Mouse (Mus musculus) retina, embryonic 14.5 days (tissue): Measurements from ENCODE around the gene Tube1.
"Not testable (repeated sequence)": the region's sequence is repeated elsewhere in the genome, so short reads cannot be mapped to it uniquely, and the experiment has no call there.

Experiments
- DNase-seq: peaks from one replicate; pipeline ENCODE4 v3.0.0-alpha.2; 2015; ENCODE audit warnings: low spot score

The Tube1 gene

DNA sequence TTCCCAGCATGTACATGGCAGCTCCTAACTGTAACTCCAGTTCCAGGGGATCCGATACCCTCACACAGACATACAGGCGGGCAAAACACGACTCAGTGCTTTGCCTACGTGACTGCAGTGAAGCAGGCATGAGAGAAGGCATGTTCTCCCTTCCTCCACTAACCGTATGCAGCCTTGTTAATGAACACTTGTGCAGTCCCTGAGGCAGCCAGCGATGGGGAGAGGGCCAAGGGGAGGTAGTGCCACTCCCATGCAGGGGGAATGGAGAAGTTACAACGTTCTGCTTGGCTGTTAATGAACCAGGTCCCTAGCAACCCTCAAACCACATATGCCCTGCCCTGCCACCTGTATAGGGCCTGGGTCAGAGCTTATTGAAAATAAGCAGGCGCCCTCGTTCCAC lies 35.9 kb downstream of the Tube1 start:
- DNase-seq = no peak

DNA sequence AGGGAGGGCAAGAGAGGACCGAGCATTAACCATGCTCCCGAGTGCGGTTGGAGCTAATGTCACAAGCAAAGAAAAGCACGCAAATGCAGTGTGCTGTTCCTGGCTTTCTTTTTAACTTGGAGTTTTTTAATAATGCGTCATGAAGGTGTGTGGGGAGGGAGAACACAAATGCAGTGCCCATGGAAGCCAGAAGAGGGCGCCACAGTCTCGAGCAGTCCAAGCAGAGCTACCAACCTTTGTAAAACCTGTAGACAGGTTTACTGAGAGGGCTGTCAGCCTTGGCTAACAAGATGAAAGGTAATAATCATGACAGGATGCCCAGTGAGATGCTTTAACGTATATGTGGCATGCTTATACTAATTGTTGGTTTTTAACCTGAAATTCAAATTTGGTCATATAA lies 36.4 kb downstream of the Tube1 start:
- DNase-seq = peak; percentile 77

DNA sequence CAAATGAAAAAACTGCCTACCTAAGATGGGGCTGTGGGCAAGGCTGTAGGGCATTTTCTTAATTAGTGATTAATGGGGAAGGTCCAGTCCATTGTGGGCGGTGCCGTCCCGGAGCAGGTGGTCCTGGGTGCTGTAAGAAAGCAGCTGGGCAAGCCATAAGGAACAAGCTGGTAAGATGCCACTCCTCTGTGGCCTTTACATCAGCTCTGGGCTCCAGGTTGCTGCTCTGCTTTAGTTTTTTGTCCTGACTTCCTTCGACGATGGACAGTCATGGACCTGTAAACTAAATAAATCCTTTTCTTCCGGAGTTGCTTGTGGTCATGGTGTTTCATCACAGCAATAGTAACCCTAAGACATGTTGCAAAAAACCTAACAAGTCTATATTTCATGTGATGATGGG lies 36.9 kb downstream of the Tube1 start:
- no peak for DNase-seq

DNA sequence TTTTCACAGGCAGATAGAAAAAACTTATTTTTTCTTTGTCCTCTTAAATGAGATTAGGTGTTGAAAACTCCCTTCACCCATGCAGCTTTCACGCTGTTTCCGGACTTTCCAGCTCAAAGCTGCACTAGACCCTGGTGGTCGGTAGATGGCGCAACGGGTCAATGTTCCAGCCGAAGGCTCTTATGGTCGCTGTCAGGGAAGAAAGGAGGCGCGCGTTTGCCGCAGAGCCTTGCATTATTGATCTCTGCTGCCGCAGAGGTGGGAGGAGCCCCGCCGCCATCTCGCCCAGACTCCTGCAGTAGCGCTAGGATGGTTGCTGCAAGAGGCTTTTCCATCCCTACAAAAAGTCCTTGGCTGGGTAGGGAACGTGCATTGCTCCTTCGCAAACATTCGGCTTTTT lies 37.4 kb downstream of the Tube1 start:
- DNase-seq = peak; percentile 96

DNA sequence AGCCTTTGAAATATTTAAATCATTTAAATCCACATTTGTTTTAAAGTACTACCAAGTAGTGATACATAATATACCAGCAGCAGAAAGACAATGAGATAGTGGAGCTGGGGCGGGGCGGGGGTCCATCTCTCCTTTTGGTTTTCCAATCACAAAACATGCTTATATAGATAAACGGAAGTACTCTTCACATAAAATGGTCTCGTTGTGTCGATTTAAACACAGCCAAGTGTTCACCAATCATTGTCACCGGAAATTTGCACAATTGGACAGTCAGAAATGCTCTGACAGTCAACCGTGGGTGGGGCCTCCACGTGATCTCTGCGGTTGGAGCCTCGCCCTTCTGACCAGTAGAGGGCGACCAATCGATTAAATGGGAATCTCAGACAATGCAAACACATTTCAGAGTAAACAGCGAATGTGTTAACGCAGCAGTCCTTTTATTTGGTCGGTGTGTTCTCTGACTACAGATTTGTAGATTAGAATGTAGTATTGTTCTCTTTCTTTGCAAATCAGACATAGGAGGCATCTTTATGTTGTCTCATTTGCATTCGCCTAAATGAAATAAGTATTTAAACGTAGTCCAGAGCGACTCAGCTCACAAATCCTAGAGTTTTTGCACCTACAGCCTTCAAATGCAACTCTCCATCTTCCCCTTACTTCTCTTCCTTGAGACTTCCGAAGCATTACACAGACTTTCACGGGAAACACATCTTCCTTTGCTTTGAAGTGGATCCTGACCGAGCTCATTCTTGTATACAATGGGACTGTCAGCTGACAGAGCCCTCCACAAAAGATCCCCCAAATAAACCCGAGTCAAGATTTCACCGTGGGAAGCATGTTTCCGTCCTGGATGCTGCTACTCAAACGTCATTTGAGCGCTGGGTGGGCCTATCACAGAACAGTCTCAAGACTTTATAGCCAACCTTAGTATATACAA lies 38.1 kb downstream of the Tube1 start:
- peak; percentile 94 for DNase-seq

DNA sequence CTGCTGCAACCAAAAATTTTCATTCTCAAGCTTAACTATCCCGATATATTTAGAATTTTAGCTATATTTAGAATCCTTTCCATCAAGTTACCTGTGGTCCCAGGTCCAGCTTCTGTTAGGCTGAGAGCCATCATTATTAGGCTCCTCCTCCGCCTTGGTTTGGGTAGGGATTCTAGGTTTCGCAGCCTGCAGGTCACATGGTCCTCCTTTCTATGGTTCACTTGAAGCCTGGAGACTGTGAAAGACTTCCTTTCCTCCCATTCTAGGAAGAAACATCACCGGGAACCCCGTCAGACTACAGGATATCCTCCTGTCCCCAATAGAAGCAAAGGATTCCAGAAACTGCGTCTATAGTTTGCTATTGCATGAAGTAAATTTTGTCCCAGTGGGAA lies 38.8 kb downstream of the Tube1 start:
- DNase-seq = no peak

DNA sequence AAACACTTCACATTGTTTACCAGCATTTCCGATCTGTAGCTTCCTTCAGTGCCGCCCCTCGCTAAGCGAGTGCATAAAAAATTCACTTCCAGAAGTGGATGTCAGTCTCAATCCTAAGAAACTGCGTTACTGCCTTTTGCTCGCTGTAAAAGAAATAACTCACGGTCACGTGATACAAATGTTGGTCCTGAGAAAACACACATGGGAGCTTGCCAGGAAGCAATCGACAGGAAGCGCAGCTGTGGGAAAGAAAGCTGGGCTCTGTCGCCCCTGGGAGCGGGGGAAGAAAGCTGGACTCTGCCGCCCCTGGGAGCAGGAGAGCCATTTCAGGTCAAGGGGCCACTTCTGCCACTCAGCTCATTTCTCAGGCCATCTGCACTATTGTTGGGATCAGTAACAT lies 39.3 kb downstream of the Tube1 start:
- peak; percentile 49 for DNase-seq

DNA sequence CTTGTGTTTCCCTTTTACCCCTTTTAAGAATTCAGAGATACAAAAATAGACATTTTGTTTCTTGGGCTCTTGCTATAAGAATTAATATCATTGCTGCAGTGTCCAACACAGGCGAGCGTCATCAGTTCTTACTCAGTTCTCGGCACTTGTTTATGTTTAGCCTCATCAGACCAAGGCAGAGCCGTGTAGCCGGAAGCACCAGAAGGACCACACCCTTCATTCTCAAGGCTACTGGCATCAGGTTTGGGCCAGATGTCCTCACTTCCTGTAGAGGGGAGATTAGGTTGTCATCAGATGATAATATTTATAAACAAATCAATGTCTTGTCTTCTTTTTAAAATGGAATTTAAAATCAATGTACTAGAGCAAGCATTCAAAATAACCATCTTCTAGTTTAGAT lies 43.2 kb downstream of the Tube1 start:
- DNase-seq = no peak

DNA sequence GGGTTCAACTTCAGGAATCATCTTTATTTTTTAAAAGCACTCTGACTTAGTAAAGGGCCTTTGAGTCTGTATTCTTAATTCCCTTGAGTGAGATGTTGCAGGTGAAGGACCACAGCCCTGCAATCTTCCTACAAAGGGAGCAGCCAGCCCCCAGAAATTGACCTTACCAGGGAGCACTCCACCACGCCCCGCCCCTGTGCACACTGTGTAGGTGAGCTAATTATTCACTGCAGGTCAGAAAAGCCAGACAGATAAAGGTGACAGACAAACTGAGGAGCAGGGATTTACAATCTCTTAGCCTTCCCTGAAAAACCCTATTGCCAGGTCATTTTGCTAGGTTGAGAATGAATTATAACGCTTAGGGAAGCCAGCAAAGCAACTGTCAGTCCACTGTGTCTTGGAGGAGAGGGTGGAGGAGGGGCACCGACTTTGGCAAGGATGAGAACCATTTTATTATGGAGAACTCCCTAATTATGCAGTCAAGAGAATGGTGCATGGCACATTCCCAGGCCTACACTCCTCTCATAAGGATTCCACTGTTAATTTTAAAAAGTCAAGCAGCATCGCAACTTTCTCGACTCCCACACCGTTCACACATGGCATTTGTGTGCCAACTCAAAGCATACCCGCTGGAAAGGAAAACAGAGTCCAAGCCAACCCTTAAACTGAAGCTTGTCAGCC lies 51.2 kb downstream of the Tube1 start:
- no peak for DNase-seq

DNA sequence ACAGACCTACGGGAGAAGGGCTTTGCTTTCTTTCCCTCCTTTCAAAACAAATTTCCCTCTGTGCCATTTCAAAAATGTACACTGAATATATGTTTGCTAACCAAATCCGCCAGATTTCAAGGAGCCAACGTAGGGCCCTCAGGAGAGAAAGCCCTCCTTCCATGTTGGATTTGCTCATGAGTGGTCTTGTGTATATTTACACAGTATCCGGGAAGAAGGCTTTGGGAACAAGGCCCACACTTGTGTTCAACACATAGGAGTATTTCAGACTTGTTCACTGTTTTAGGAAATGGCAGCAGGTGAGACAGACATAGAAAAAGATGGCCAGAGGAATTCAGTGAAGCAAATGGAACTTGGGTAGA lies 51.8 kb downstream of the Tube1 start:
- DNase-seq = no peak

DNA sequence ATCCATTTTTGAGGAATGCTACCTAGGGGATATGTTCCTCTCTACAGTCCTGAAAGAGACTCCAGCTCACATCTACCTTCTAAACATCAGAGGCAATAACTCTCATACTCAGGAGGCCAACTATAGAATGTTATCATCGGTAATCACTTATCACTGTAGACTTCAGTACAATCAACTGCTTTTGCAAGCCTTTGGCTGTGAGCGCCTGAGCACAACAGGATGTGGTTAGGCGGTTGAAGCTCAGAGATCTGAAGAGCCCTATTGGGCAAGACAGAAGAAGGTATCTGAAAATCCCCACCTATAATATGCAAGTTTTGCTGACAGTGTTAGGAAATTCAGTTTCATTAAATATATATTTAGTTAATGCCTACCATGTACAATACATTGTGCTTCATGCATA lies 58.9 kb downstream of the Tube1 start:
- DNase-seq = no peak

DNA sequence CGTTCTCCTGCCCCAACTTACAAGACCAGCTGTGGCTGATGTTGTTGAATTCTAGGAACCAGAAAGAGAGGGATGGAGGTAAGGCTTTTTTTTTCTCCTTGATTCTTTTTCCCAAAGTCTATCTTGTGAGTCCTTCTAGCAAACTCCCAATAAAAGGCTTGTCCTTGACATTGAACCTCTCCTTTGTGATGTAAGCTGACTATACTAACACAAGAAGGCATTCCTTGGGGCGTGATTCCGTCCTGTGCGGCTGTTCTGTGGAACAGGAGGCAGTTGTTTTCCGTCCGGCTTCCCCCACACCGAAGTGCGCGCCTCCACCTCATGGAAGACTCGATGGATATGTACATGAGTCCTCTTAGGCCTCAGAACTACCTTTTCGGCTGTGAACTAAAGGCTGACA lies 64.4 kb downstream of the Tube1 start:
- not testable (repeated sequence) for DNase-seq
